Mouse (Mus musculus): ENCODE results near the gene Gpr35. TPM values are rescaled to one million over a fixed set of nuclear protein-coding genes. Genes with fewer than 3 reads are reported as not detected.
A peak's percentile ranks its signal among the peaks of the same experiment; 100 is the strongest.

The Gpr35 gene
- total RNA-seq (2014; rRNA removed): 0.32 and 0.42 TPM in 2 replicates
- 0.13 and 0.47 TPM in 2 replicates for polyA plus RNA-seq (2015; fragmentation: Nextera tagmentation; extraction: Ambion mirVana)

- no peaks in the 10 kb centered on the region for H3K27me3 ChIP-seq (ENCODE audit: insufficient read depth, low read length)
- peaks cover 28% of the 10 kb centered on the region for H3K36me3 ChIP-seq (ENCODE audit: insufficient read depth, low read length)
- H3K9me3 ChIP-seq (ENCODE audit: low read length): no peaks in the 10 kb centered on the region
- no peak within 1 kb of the TSS for H3K9ac ChIP-seq (replicated peaks; ENCODE audit: low read length)
- H3K27ac ChIP-seq: no peak within 1 kb of the TSS
- H3K4me2 ChIP-seq (ENCODE audit: low read depth, low read length): no peak within 1 kb of the TSS
- ATAC-seq (no peak), DNase-seq (ENCODE audit: low spot score) (no peak)
- 87% methylated on average over 5 of the region's 5 CpGs for WGBS
- H3K4me1 ChIP-seq (ENCODE audit: insufficient read depth, low read length): no peaks in the 10 kb centered on the region
- no peak within 1 kb of the TSS for H3K4me3 ChIP-seq (ENCODE audit: low read length)
- TF ChIP-seq CTCF (IDR thresholded peaks at IDR 0.05; ENCODE audit: low read depth): no peak
These were observed at the start of gene Gpr35 for GRCm38 (mm10) chr1:92950607-92951006. TSS of gene Gpr35 (plus strand) at chr1:92950865.

- no peaks in the 10 kb centered on the region for H3K9me3 ChIP-seq (ENCODE audit: low read length)
- H3K9ac ChIP-seq (replicated peaks; ENCODE audit: low read length): no peak within 1 kb of the TSS
- H3K27me3 ChIP-seq (ENCODE audit: insufficient read depth, low read length): 0 out of 2 replicates have a peak, but pooled peaks cover 3% of the 10 kb centered on the region
- DNase-seq (ENCODE audit: low spot score) (peak; percentile 81), ATAC-seq (peak; percentile 58)
- no peaks in the 10 kb centered on the region for H3K36me3 ChIP-seq (ENCODE audit: insufficient read depth, low read length)
- peak within 1 kb of the TSS; percentile 14; the same call in 1 of the 2 replicates for H3K4me3 ChIP-seq (ENCODE audit: low read length)
- WGBS: 1% methylated on average over 15 of the region's 15 CpGs
- no peak within 1 kb of the TSS for H3K27ac ChIP-seq
- TF ChIP-seq CTCF (IDR thresholded peaks at IDR 0.05; ENCODE audit: low read depth): no peak
- H3K4me2 ChIP-seq (ENCODE audit: low read depth, low read length): peak within 1 kb of the TSS; percentile 52
- peaks cover 4% of the 10 kb centered on the region; the same call in 1 of the 2 replicates for H3K4me1 ChIP-seq (ENCODE audit: insufficient read depth, low read length)
These were observed 47.9 kb upstream of the Gpr35 start, which contains the start of gene Ankmy1 for GRCm38 (mm10) chr1:92902786-92903185. TSS of gene Ankmy1 (minus strand) at chr1:92902906.

- H3K27me3 ChIP-seq (ENCODE audit: insufficient read depth, low read length): 0 out of 2 replicates have a peak, but pooled peaks cover 3% of the 10 kb centered on the region
- H3K9me3 ChIP-seq (ENCODE audit: low read length): no peaks in the 10 kb centered on the region
- no peak for TF ChIP-seq CTCF (IDR thresholded peaks at IDR 0.05; ENCODE audit: low read depth)
- WGBS: 55% methylated on average over 4 of the region's 4 CpGs
- H3K4me3 ChIP-seq (ENCODE audit: low read length): no peak overlapping the region
- peaks cover 7% of the 10 kb centered on the region; the same call in 1 of the 2 replicates for H3K4me1 ChIP-seq (ENCODE audit: insufficient read depth, low read length)
- DNase-seq (ENCODE audit: low spot score) (peak; percentile 55), ATAC-seq (no peak)
- no peak overlapping the region for H3K4me2 ChIP-seq (ENCODE audit: low read depth, low read length)
- H3K9ac ChIP-seq (replicated peaks; ENCODE audit: low read length): no peak overlapping the region
- H3K36me3 ChIP-seq (ENCODE audit: insufficient read depth, low read length): no peaks in the 10 kb centered on the region
- no peak overlapping the region for H3K27ac ChIP-seq
These were observed 47.0 kb upstream of the Gpr35 start for GRCm38 (mm10) chr1:92903627-92904026.

GRCm38 (mm10) chr1:92905703-92906310 is 44.9 kb upstream of the Gpr35 start:
- Histone ChIP-seq H3K9me3 (ENCODE audit: low read length) (no peaks in the 10 kb centered on the region), H3K27ac (no peak overlapping the region), H3K36me3 (ENCODE audit: insufficient read depth, low read length) (no peaks in the 10 kb centered on the region), H3K4me1 (ENCODE audit: insufficient read depth, low read length) (peaks cover 21% of the 10 kb centered on the region; the same call in 1 of the 2 replicates), H3K9ac (replicated peaks; ENCODE audit: low read length) (no peak overlapping the region), H3K4me2 (ENCODE audit: low read depth, low read length) (no peak overlapping the region), H3K4me3 (ENCODE audit: low read length) (no peak overlapping the region), H3K27me3 (ENCODE audit: insufficient read depth, low read length) (no peaks in the 10 kb centered on the region)
- TF ChIP-seq CTCF (IDR thresholded peaks at IDR 0.05; ENCODE audit: low read depth): no peak
- no peak for ATAC-seq
- DNase-seq (ENCODE audit: low spot score): no peak
- 97% methylated on average over 2 of the region's 2 CpGs for WGBS

- peak within 1 kb of the TSS; percentile 56 for H3K4me3 ChIP-seq (ENCODE audit: low read length)
- ATAC-seq (peak; percentile 84), DNase-seq (ENCODE audit: low spot score) (peak; percentile 92)
- 0% methylated on average over 81 of the region's 81 CpGs for WGBS
- H3K27ac ChIP-seq: peak within 1 kb of the TSS; percentile 92
- no peaks in the 10 kb centered on the region for H3K27me3 ChIP-seq (ENCODE audit: insufficient read depth, low read length)
- H3K4me2 ChIP-seq (ENCODE audit: low read depth, low read length): peak within 1 kb of the TSS; percentile 72
- peaks cover 26% of the 10 kb centered on the region for H3K4me1 ChIP-seq (ENCODE audit: insufficient read depth, low read length)
- H3K9ac ChIP-seq (replicated peaks; ENCODE audit: low read length): peak within 1 kb of the TSS; percentile 64
- H3K9me3 ChIP-seq (ENCODE audit: low read length): no peaks in the 10 kb centered on the region
- TF ChIP-seq CTCF (IDR thresholded peaks at IDR 0.05; ENCODE audit: low read depth): peak; percentile 68
- H3K36me3 ChIP-seq (ENCODE audit: insufficient read depth, low read length): no peaks in the 10 kb centered on the region
These were observed 43.7 kb upstream of the Gpr35 start, which contains the start of gene Dusp28 for GRCm38 (mm10) chr1:92906779-92907631. TSS of gene Dusp28 (plus strand) at chr1:92906981.

GRCm38 (mm10) chr1:92907632-92908360 is 42.9 kb upstream of the Gpr35 start:
- Histone ChIP-seq H3K27me3 (ENCODE audit: insufficient read depth, low read length) (no peaks in the 10 kb centered on the region), H3K9me3 (ENCODE audit: low read length) (no peaks in the 10 kb centered on the region), H3K4me2 (ENCODE audit: low read depth, low read length) (peak overlapping the region; percentile 72), H3K4me3 (ENCODE audit: low read length) (peak overlapping the region; percentile 56), H3K36me3 (ENCODE audit: insufficient read depth, low read length) (no peaks in the 10 kb centered on the region), H3K27ac (peak overlapping the region; percentile 92), H3K4me1 (ENCODE audit: insufficient read depth, low read length) (peaks cover 33% of the 10 kb centered on the region), H3K9ac (replicated peaks; ENCODE audit: low read length) (peak overlapping the region; percentile 64)
- TF ChIP-seq CTCF (IDR thresholded peaks at IDR 0.05; ENCODE audit: low read depth): no peak
- 42% methylated on average over 20 of the region's 20 CpGs for WGBS
- no peak for DNase-seq (ENCODE audit: low spot score)
- no peak for ATAC-seq

Data from hindbrain, postnatal 0 days (tissue).